Mouse (Mus musculus): Measurements from ENCODE around the gene Cct3. TPM values are rescaled to one million over a fixed set of nuclear protein-coding genes. Genes with fewer than 3 reads are reported as not detected.
A peak's percentile ranks its signal among the peaks of the same experiment; 100 is the strongest.
"Not testable (repeated sequence)": the region's sequence is repeated elsewhere in the genome, so short reads cannot be mapped to it uniquely, and the experiment has no call there.

The Cct3 gene
- total and polyA plus RNA-seq, 3 experiments = 124 to 172 (median 169) TPM

DNA sequence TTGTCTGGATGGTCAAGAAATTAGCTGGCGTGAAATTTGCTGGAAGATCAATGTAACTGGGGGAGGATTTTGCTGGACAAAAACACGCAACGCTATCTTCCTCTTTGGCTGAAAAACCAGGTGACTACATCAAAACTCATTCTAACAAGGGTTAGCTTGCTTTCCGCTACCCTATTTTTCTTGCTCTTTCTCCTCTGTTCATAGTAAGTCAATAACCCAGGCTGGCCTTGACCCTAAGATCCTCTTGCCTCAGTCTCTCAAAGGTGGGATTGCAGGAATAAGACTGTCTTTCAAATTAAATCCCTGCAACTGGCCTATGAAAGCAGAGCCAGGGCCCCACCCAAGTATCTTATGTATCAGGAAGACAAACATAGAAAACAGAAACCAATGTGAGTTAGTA, 9.8 kb upstream of the Cct3 start, which contains the start of gene Gm38392:
Gm38392 (minus strand) TSS at position 101 of the 400 bp plus-strand sequence.
- no peak for TF ChIP-seq EP300 (IDR thresholded peaks at IDR 0.05; ENCODE audit: insufficient read depth, low read depth, low read length)
- no peak for TF ChIP-seq CTCF (IDR thresholded peaks at IDR 0.05)
- no peak for TF ChIP-seq POLR2A (IDR thresholded peaks at IDR 0.05; ENCODE audit: insufficient read depth, low read depth, low read length)
- intact Hi-C loops (cut with DNase I) = no loop called here
- H3K27me3 ChIP-seq (ENCODE audit: control insufficient read depth, insufficient read depth, low read length) = no peaks in the 10 kb centered on the region
- WGBS = 96% methylated on average over 4 of the region's 4 CpGs
- no peaks in the 10 kb centered on the region for H3K36me3 ChIP-seq (ENCODE audit: control insufficient read depth, insufficient read depth, low read length)
- no peak for DNase-seq
- H3K4me3 ChIP-seq = no peak within 1 kb of the TSS
- H3K9ac ChIP-seq (ENCODE audit: low read depth, low read length) = no peak within 1 kb of the TSS
- no peak within 1 kb of the TSS for H3K27ac ChIP-seq
- no peaks in the 10 kb centered on the region for H3K79me2 ChIP-seq (replicated peaks; ENCODE audit: control insufficient read depth, insufficient read depth, low read length)
- H3K4me1 ChIP-seq (ENCODE audit: control insufficient read depth, insufficient read depth, low read length) = no peaks in the 10 kb centered on the region

DNA sequence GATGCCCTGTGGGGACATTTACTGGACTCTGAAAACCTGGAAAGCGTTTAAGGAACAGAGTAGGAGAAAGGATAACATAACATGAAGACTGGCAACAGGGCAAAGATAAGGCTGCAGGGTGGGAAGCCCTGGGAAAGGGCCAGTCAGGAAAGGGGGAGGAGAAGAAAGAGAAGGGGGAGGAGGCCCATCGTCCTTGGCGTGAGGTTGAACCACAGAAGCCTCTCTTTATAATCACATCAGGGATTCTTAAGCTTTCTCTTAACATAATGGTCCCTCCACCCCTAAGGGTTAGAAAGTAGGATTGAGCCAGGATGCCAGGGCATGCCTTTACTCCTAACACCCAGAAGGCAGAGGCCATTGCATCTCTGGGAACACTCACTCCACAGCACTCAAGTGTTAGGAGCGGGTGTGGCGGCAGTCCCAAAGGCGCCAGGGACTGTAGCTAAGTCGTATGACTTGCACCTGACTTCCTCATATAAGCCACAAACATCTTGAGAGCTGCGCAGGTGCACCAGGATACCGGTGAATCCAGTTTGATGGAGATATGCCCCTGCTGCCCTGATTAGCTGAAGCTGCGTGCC, 8.7 kb upstream of the Cct3 start:
- H3K9ac ChIP-seq (ENCODE audit: low read depth, low read length); H3K4me1 ChIP-seq (ENCODE audit: control insufficient read depth, insufficient read depth, low read length); H3K27me3 ChIP-seq (ENCODE audit: control insufficient read depth, insufficient read depth, low read length); H3K79me2 ChIP-seq (replicated peaks; ENCODE audit: control insufficient read depth, insufficient read depth, low read length); H3K4me3 ChIP-seq; H3K36me3 ChIP-seq (ENCODE audit: control insufficient read depth, insufficient read depth, low read length); intact Hi-C loops (cut with DNase I); DNase-seq; H3K27ac ChIP-seq: not testable (repeated sequence)
- WGBS = 66% methylated on average over 10 of the region's 10 CpGs

DNA sequence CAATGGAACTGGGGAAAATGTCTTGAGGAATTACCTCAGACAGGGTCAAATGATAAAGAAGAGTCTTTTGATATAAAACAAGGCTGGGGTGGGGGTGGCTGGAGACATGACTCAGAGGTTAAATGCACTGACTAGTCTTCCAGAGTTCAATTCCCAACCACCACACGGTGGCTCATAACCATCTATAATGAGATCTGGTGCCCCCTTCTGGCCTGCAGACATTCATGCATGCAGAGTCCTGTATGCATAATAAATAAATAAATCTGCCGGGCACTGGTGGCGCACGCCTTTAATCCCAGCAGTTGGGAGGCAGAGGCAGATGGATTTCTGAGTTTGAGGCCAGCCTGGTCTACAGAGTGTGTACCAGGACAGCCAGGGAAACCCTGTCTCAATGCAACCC, 4.9 kb upstream of the Cct3 start:
- Histone ChIP-seq H3K4me1 (ENCODE audit: control insufficient read depth, insufficient read depth, low read length) (no peaks in the 10 kb centered on the region), H3K9ac (ENCODE audit: low read depth, low read length) (no peak overlapping the region), H3K79me2 (replicated peaks; ENCODE audit: control insufficient read depth, insufficient read depth, low read length) (no peaks in the 10 kb centered on the region), H3K27me3 (ENCODE audit: control insufficient read depth, insufficient read depth, low read length) (no peaks in the 10 kb centered on the region), H3K27ac (no peak overlapping the region), H3K36me3 (ENCODE audit: control insufficient read depth, insufficient read depth, low read length) (no peaks in the 10 kb centered on the region), H3K4me3 (no peak overlapping the region)
- TF ChIP-seq CTCF (IDR thresholded peaks at IDR 0.05) (peak; percentile 60), EP300 (IDR thresholded peaks at IDR 0.05; ENCODE audit: insufficient read depth, low read depth, low read length) (no peak), POLR2A (IDR thresholded peaks at IDR 0.05; ENCODE audit: insufficient read depth, low read depth, low read length) (no peak)
- no peak for DNase-seq
- intact Hi-C loops (cut with DNase I) = no loop called here
- WGBS = 61% methylated on average over 4 of the region's 4 CpGs

DNA sequence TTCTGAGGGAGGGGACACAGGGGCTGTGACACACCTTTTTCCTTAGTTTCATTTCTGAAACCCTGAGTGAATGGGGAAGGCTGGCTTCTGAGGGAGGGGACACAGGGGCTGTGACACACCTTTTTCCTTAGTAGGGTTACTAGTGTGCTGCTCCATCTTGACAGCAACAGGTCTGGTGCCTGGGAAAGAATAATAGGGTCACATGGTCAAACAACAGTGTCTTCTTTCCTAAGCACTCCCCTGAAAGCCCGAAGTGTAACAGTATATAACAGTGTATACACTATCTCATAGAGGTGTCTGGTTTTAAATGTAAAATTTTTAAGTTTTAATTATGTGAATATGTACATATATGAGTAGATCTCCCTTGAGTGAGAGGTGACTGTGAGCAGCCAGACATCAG, 1.6 kb upstream of the Cct3 start:
- not testable (repeated sequence) for H3K4me1 ChIP-seq (ENCODE audit: control insufficient read depth, insufficient read depth, low read length); H3K27ac ChIP-seq; H3K4me3 ChIP-seq; H3K79me2 ChIP-seq (replicated peaks; ENCODE audit: control insufficient read depth, insufficient read depth, low read length); DNase-seq; H3K36me3 ChIP-seq (ENCODE audit: control insufficient read depth, insufficient read depth, low read length); H3K9ac ChIP-seq (ENCODE audit: low read depth, low read length); H3K27me3 ChIP-seq (ENCODE audit: control insufficient read depth, insufficient read depth, low read length)
- intact Hi-C loops (cut with DNase I) = loop anchor here (5.0 kb wide), 1 partner anchor 42 kb away; the partner anchor contains the start of genes Smg5 and Tmem79
- 69% methylated on average over 1 of the region's 1 CpGs for WGBS

DNA sequence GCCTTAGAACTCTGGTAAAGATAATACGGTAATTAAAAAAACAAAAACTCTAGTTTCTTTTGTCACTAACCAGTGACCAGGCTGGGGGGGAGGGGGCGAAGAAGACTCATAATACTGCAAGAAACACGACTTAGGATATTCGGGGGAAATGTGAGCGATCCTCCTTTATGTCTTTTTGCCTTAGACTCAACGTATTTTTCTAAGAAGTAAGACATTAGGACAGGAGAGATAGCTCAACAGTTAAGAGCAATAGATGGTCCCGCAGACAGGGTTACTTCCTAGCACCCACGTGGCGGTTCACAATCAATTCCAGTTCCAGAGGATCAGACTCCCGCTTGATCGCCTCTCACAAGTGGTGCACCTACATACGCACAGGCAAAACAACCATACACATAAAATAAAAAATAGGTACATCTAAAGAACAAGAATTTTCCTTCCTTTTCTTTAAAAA, 781 bp upstream of the Cct3 start:
- Histone ChIP-seq H3K9ac (ENCODE audit: low read depth, low read length) (peak overlapping the region; percentile 42; the same call in 1 of the 2 replicates), H3K27ac (peak overlapping the region; percentile 95), H3K27me3 (ENCODE audit: control insufficient read depth, insufficient read depth, low read length) (no peaks in the 10 kb centered on the region), H3K4me3 (peak overlapping the region; percentile 64), H3K79me2 (replicated peaks; ENCODE audit: control insufficient read depth, insufficient read depth, low read length) (no peaks in the 10 kb centered on the region; the same call in 1 of the 2 replicates), H3K4me1 (ENCODE audit: control insufficient read depth, insufficient read depth, low read length) (peaks cover 3% of the 10 kb centered on the region), H3K36me3 (ENCODE audit: control insufficient read depth, insufficient read depth, low read length) (peaks cover 6% of the 10 kb centered on the region)
- intact Hi-C loops (cut with DNase I) = loop anchor here (5.0 kb wide), 1 partner anchor 41 kb away; the partner anchor contains the start of genes Smg5 and Tmem79
- DNase-seq = no peak
- WGBS = 1% methylated on average over 12 of the region's 12 CpGs
- TF ChIP-seq CTCF (IDR thresholded peaks at IDR 0.05) (no peak), EP300 (IDR thresholded peaks at IDR 0.05; ENCODE audit: insufficient read depth, low read depth, low read length) (no peak)

DNA sequence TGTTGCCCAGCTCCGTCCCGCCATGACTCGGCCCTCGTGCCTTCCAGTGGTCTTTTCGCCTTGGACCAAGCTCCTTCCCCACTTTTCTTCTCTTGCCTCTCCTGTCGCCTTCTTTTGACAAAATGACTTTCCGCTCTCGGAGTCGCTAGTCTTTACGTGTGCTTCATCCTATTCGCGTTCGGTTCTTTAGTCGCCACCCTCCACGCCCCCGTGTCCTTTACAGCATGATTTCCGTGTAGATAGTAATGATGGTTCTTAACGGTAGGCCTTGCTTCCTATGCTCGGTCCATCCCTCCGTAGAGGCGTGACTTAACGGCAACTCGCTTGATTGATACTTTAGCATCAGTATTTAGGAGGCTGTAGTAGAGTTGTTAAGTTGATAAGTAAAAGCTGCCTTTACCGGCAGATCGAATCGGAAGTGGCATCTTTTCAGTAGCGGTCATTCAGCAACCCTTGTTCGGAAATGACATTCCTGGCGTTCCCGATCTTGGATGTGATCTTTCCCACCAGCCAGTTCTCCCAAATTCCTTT, 470 bp downstream of the Cct3 start:
- Histone ChIP-seq H3K4me1 (ENCODE audit: control insufficient read depth, insufficient read depth, low read length) (peaks cover 3% of the 10 kb centered on the region), H3K4me3 (peak overlapping the region; percentile 89), H3K9ac (ENCODE audit: low read depth, low read length) (peak overlapping the region; percentile 80), H3K79me2 (replicated peaks; ENCODE audit: control insufficient read depth, insufficient read depth, low read length) (no peaks in the 10 kb centered on the region; the same call in 1 of the 2 replicates), H3K27me3 (ENCODE audit: control insufficient read depth, insufficient read depth, low read length) (no peaks in the 10 kb centered on the region), H3K36me3 (ENCODE audit: control insufficient read depth, insufficient read depth, low read length) (peaks cover 6% of the 10 kb centered on the region), H3K27ac (peak overlapping the region; percentile 91)
- WGBS = under 1% methylated on average over 30 of the region's 30 CpGs
- no peak for DNase-seq
- no peak for TF ChIP-seq POLR2A (IDR thresholded peaks at IDR 0.05; ENCODE audit: insufficient read depth, low read depth, low read length)
- no peak for TF ChIP-seq CTCF (IDR thresholded peaks at IDR 0.05)
- TF ChIP-seq EP300 (IDR thresholded peaks at IDR 0.05; ENCODE audit: insufficient read depth, low read depth, low read length) = no peak
- intact Hi-C loops (cut with DNase I) = loop anchor here (5.0 kb wide), 1 partner anchor 40 kb away; the partner anchor contains the start of genes Smg5 and Tmem79
